Mouse (Mus musculus) CH12.LX (cell line): ENCODE data around the gene Apoa2. TPM values are rescaled to one million over a fixed set of nuclear protein-coding genes. Genes with fewer than 3 reads are reported as not detected.

Source experiments
- DNase-seq: peaks from one replicate; pipeline ENCODE4 v3.0.0-alpha.2; 2013; ENCODE audit errors: extremely low read depth
- H3K27ac ChIP-seq: 2 replicates; pipeline ENCODE4 v1.5.1; 2012; ENCODE audit warnings: low read depth, mild to moderate bottlenecking, control low read depth, moderate library complexity; ENCODE audit not compliant: insufficient read depth
- H3K27me3 ChIP-seq: replicated peaks from 2 replicates; pipeline ENCODE3; 2012; ENCODE audit warnings: inconsistent platforms
- H3K36me3 ChIP-seq, 2 experiments: replicated peaks in 1 of 2; 2 replicates each; pipeline versions ENCODE3 to v1.6.1; 2012; ENCODE audit warnings: inconsistent platforms in 1 of 2, low read length in 1 of 2, mild to moderate bottlenecking in 1 of 2, mixed read lengths in 1 of 2, moderate library complexity in 1 of 2; ENCODE audit not compliant: control insufficient read depth in 1 of 2, insufficient read depth in 1 of 2
- H3K4me1 ChIP-seq, 2 experiments: 2 replicates each; pipeline ENCODE4 v1.6.1; 2012; ENCODE audit warnings: inconsistent platforms in 1 of 2, moderate library complexity in 1 of 2; ENCODE audit not compliant: insufficient read depth in 2 of 2, control insufficient read depth in 1 of 2
- H3K4me2 ChIP-seq: 2 replicates; pipeline ENCODE4 v1.6.1; 2012; ENCODE audit warnings: low read depth, mild to moderate bottlenecking, control low read depth; ENCODE audit not compliant: poor library complexity, insufficient read depth, severe bottlenecking
- H3K4me3 ChIP-seq, 3 experiments: fragments of 150-350 bp in 1 of 3; sonication (generic) in 1 of 3; replicated peaks in 1 of 3; 2 replicates each; pipeline versions ENCODE3 to v1.5.1; 2011 to 2012; ENCODE audit warnings: low read depth in 2 of 3, low read length in 2 of 3, mild to moderate bottlenecking in 2 of 3, moderate library complexity in 2 of 3, control low read depth in 1 of 3, improper control_type of control experiment in 1 of 3, inconsistent platforms in 1 of 3, mixed read lengths in 1 of 3; ENCODE audit not compliant: poor library complexity in 1 of 3
- H3K79me2 ChIP-seq: replicated peaks from 2 replicates; pipeline ENCODE4 v1.6.1; 2012; ENCODE audit warnings: mild to moderate bottlenecking, moderate library complexity; ENCODE audit not compliant: control insufficient read depth, poor library complexity, insufficient read depth, severe bottlenecking; ENCODE audit errors: extremely low read depth
- H3K9ac ChIP-seq: 2 replicates; pipeline ENCODE4 v1.6.1; 2012; ENCODE audit warnings: low read depth, mild to moderate bottlenecking, control low read depth, moderate library complexity; ENCODE audit not compliant: insufficient read depth
- H3K9me3 ChIP-seq: replicated peaks from 2 replicates; pipeline ENCODE3; 2012; ENCODE audit warnings: low read length, inconsistent platforms, mixed read lengths
- BHLHE40 ChIP-seq: IDR thresholded peaks from 2 replicates; pipeline ENCODE4 v1.6.1; 2011; ENCODE audit warnings: mild to moderate bottlenecking, low read depth, low read length, improper control_type of control experiment
- E2F4 ChIP-seq: IDR thresholded peaks from 2 replicates; pipeline ENCODE4 v1.6.1; 2011; ENCODE audit warnings: low read depth, low read length, improper control_type of control experiment; ENCODE audit not compliant: insufficient replicate concordance
- ELF1 ChIP-seq: IDR thresholded peaks from 2 replicates; pipeline ENCODE4 v1.6.1; 2014; ENCODE audit warnings: low read depth, mild to moderate bottlenecking, inconsistent platforms, low read length, improper control_type of control experiment
- IRF4 ChIP-seq: IDR thresholded peaks from 2 replicates; pipeline ENCODE4 v1.6.1; 2014; ENCODE audit warnings: low read depth, mild to moderate bottlenecking, inconsistent platforms, low read length, improper control_type of control experiment
- JUND ChIP-seq: conservative IDR thresholded peaks from 2 replicates; pipeline ENCODE4 v1.6.1; 2011; ENCODE audit warnings: low read depth, low read length, improper control_type of control experiment
- KAT2A ChIP-seq: IDR thresholded peaks from 2 replicates; pipeline ENCODE4 v1.6.1; 2012; ENCODE audit warnings: low read length, improper control_type of control experiment, inconsistent platforms; ENCODE audit not compliant: insufficient replicate concordance
- MAFK ChIP-seq: IDR thresholded peaks from 2 replicates; pipeline ENCODE4 v1.6.1; 2011; ENCODE audit warnings: low read length, improper control_type of control experiment; ENCODE audit not compliant: insufficient replicate concordance
- MAZ ChIP-seq: IDR thresholded peaks from 2 replicates; pipeline ENCODE4 v1.6.1; 2012; ENCODE audit warnings: low read depth, mild to moderate bottlenecking, inconsistent platforms, low read length, improper control_type of control experiment, moderate library complexity
- MEF2A ChIP-seq: IDR thresholded peaks from 2 replicates; pipeline ENCODE4 v1.6.1; 2014; ENCODE audit warnings: low read depth, mild to moderate bottlenecking, inconsistent platforms, low read length, improper control_type of control experiment, borderline replicate concordance
- MXI1 ChIP-seq: IDR thresholded peaks from 2 replicates; pipeline ENCODE4 v1.6.1; 2011; ENCODE audit warnings: mild to moderate bottlenecking, low read depth, low read length, improper control_type of control experiment
- NRF1 ChIP-seq: IDR thresholded peaks from 2 replicates; pipeline ENCODE4 v1.6.1; 2014; ENCODE audit warnings: low read depth, mild to moderate bottlenecking, inconsistent platforms, low read length, improper control_type of control experiment, moderate library complexity
- PAX5 ChIP-seq: IDR thresholded peaks from 2 replicates; pipeline ENCODE4 v1.6.1; 2012; ENCODE audit warnings: low read length, inconsistent platforms, mixed read lengths
- POLR2A ChIP-seq: IDR thresholded peaks from 2 replicates; pipeline ENCODE4 v1.6.1; 2011; ENCODE audit warnings: low read depth, mild to moderate bottlenecking, improper control_type of control experiment, low read length
- POLR2AphosphoS2 ChIP-seq: IDR thresholded peaks from 2 replicates; pipeline ENCODE4 v1.6.1; 2011; ENCODE audit warnings: low read depth, low read length, improper control_type of control experiment
- RCOR1 ChIP-seq: conservative IDR thresholded peaks from 2 replicates; pipeline ENCODE4 v1.6.1; 2012; ENCODE audit warnings: low read depth, mild to moderate bottlenecking, inconsistent platforms, low read length, improper control_type of control experiment
- SIN3A ChIP-seq: IDR thresholded peaks from 2 replicates; pipeline ENCODE4 v1.6.1; 2012; ENCODE audit warnings: low read length, improper control_type of control experiment, inconsistent platforms
- TBP ChIP-seq: conservative IDR thresholded peaks from 2 replicates; pipeline ENCODE4 v1.6.1; 2011; ENCODE audit warnings: low read depth, low read length, improper control_type of control experiment
- TCF12 ChIP-seq: IDR thresholded peaks from 2 replicates; pipeline ENCODE4 v1.6.1; 2014; ENCODE audit warnings: low read depth, mild to moderate bottlenecking, inconsistent platforms, low read length, improper control_type of control experiment
- UBTF ChIP-seq: IDR thresholded peaks from 2 replicates; pipeline ENCODE4 v1.6.1; 2012; ENCODE audit warnings: low read depth, mild to moderate bottlenecking, inconsistent platforms, low read length, improper control_type of control experiment, moderate library complexity
- USF1 ChIP-seq: IDR thresholded peaks from 2 replicates; pipeline ENCODE4 v1.6.1; 2014; ENCODE audit warnings: low read depth, mild to moderate bottlenecking, inconsistent platforms, low read length, improper control_type of control experiment
- ZMIZ1 ChIP-seq: IDR thresholded peaks from 2 replicates; pipeline ENCODE4 v1.6.1; 2012; ENCODE audit warnings: low read depth, mild to moderate bottlenecking, inconsistent platforms, low read length, improper control_type of control experiment
- dilution Hi-C: fragments of 300-500 bp; cut with MboI; formaldehyde crosslinking; loops from 2 replicates; pipeline ENCODE4 v1.14.3; 2020; ENCODE audit warnings: low sequenced_read_pairs; ENCODE audit not compliant: extremely low pct_unique_long_range_greater_than_20kb, extremely low pct_ligation_motif_present
- in situ Hi-C: fragments of 300-500 bp; cut with MboI; formaldehyde crosslinking; loops from 3 replicates; pipeline ENCODE4 v1.14.3; 2019; ENCODE audit warnings: low sequenced_read_pairs, low pct_ligation_motif_present, low pct_unique_long_range_greater_than_20kb, mixed read lengths
- polyA plus RNA-seq: library from polyadenylated mRNA; unstranded; fragments of >175 nt; gene quantifications from 2 replicates; pipeline ENCODE4 v1.2.1, GENCODE M21; 2012; ENCODE audit warnings: low read depth; ENCODE audit not compliant: insufficient read length
- total RNA-seq, 2 experiments: library from RNA; depleted of rRNA; stranded (reverse); fragments of 300-350 nt in 1 of 2; fragments of >200 nt in 1 of 2; gene quantifications; 2 replicates each; pipeline ENCODE4 v1.2.3; 2012 to 2014

The Apoa2 gene
- total and polyA plus RNA-seq, 3 experiments = 3.0 to 5.3 (median 3.1) TPM

GRCm38 (mm10) chr1:171270573-171270900 is 45.7 kb downstream of the Apoa2 start:
- dilution Hi-C loops = no loop called here
- H3K9me3 ChIP-seq = no peaks in the 10 kb centered on the region
- H3K79me2 ChIP-seq = no peaks in the 10 kb centered on the region
- DNase-seq = no peak
- H3K36me3 ChIP-seq = peaks cover 29 to 39% of the 10 kb centered on the region in 2 experiments
- H3K4me2 ChIP-seq = peak overlapping the region; percentile 86
- in situ Hi-C loops = no loop called here
- H3K27me3 ChIP-seq = no peaks in the 10 kb centered on the region
- peaks cover 0 to 26% of the 10 kb centered on the region in 2 experiments; a peak in 2 of 4 replicates for H3K4me1 ChIP-seq
- H3K4me3 ChIP-seq = peak overlapping the region; percentile 83 to 93 (median 93)
- TF ChIP-seq RCOR1 (no peak), JUND (no peak), IRF4 (no peak), UBTF (no peak), MAZ (no peak), KAT2A (no peak), MEF2A (no peak)
- H3K27ac ChIP-seq = no peak overlapping the region
- peak overlapping the region; percentile 50 for H3K9ac ChIP-seq

- H3K4me3 ChIP-seq = peak overlapping the region; percentile 83 to 93 (median 93)
- in situ Hi-C loops = no loop called here
- peak overlapping the region; percentile 86 for H3K4me2 ChIP-seq
- no peaks in the 10 kb centered on the region for H3K27me3 ChIP-seq
- no peaks in the 10 kb centered on the region for H3K9me3 ChIP-seq
- H3K36me3 ChIP-seq = peaks cover 36 to 45% of the 10 kb centered on the region in 2 experiments
- no peak for TF ChIP-seq BHLHE40
- no peak for TF ChIP-seq MXI1
- no peak for TF ChIP-seq IRF4
- TF ChIP-seq SIN3A = no peak
- TF ChIP-seq RCOR1 = no peak
- no peak for TF ChIP-seq TBP
- TF ChIP-seq PAX5 = no peak
- no peak for TF ChIP-seq TCF12
- no peak for TF ChIP-seq MAFK
- TF ChIP-seq ZMIZ1 = no peak
- no peak for TF ChIP-seq UBTF
- TF ChIP-seq POLR2A = no peak
- no peak for TF ChIP-seq E2F4
- TF ChIP-seq POLR2AphosphoS2 = no peak
- no peak for TF ChIP-seq ELF1
- TF ChIP-seq USF1 = no peak
- TF ChIP-seq NRF1 = no peak
- TF ChIP-seq, all 38 proteins: peak for 0
- no peaks in the 10 kb centered on the region for H3K79me2 ChIP-seq
- no peak overlapping the region for H3K9ac ChIP-seq
- no peak for DNase-seq
- H3K27ac ChIP-seq = no peak overlapping the region
- dilution Hi-C loops = no loop called here
- peaks cover 0 to 26% of the 10 kb centered on the region in 2 experiments; a peak in 2 of 4 replicates for H3K4me1 ChIP-seq
These were observed 46.3 kb downstream of the Apoa2 start for GRCm38 (mm10) chr1:171271196-171271595.
